Mouse (Mus musculus) CH12.LX (cell line): Measurements from ENCODE around the gene Ddah2. TPM values are rescaled to one million over a fixed set of nuclear protein-coding genes. Genes with fewer than 3 reads are reported as not detected.

Experiments used
- DNase-seq: peaks from one replicate; pipeline ENCODE4 v3.0.0-alpha.2; 2013; ENCODE audit errors: extremely low read depth
- H3K27ac ChIP-seq: 2 replicates; pipeline ENCODE4 v1.5.1; 2012; ENCODE audit warnings: low read depth, mild to moderate bottlenecking, control low read depth, moderate library complexity; ENCODE audit not compliant: insufficient read depth
- H3K27me3 ChIP-seq: replicated peaks from 2 replicates; pipeline ENCODE3; 2012; ENCODE audit warnings: inconsistent platforms
- H3K36me3 ChIP-seq, 2 experiments: replicated peaks in 1 of 2; 2 replicates each; pipeline versions ENCODE3 to v1.6.1; 2012; ENCODE audit warnings: inconsistent platforms in 1 of 2, low read length in 1 of 2, mild to moderate bottlenecking in 1 of 2, mixed read lengths in 1 of 2, moderate library complexity in 1 of 2; ENCODE audit not compliant: control insufficient read depth in 1 of 2, insufficient read depth in 1 of 2
- H3K4me1 ChIP-seq, 2 experiments: 2 replicates each; pipeline ENCODE4 v1.6.1; 2012; ENCODE audit warnings: inconsistent platforms in 1 of 2, moderate library complexity in 1 of 2; ENCODE audit not compliant: insufficient read depth in 2 of 2, control insufficient read depth in 1 of 2
- H3K4me2 ChIP-seq: 2 replicates; pipeline ENCODE4 v1.6.1; 2012; ENCODE audit warnings: low read depth, mild to moderate bottlenecking, control low read depth; ENCODE audit not compliant: poor library complexity, insufficient read depth, severe bottlenecking
- H3K4me3 ChIP-seq, 3 experiments: fragments of 150-350 bp in 1 of 3; sonication (generic) in 1 of 3; replicated peaks in 1 of 3; 2 replicates each; pipeline versions ENCODE3 to v1.5.1; 2011 to 2012; ENCODE audit warnings: low read depth in 2 of 3, low read length in 2 of 3, mild to moderate bottlenecking in 2 of 3, moderate library complexity in 2 of 3, control low read depth in 1 of 3, improper control_type of control experiment in 1 of 3, inconsistent platforms in 1 of 3, mixed read lengths in 1 of 3; ENCODE audit not compliant: poor library complexity in 1 of 3
- H3K79me2 ChIP-seq: replicated peaks from 2 replicates; pipeline ENCODE4 v1.6.1; 2012; ENCODE audit warnings: mild to moderate bottlenecking, moderate library complexity; ENCODE audit not compliant: control insufficient read depth, poor library complexity, insufficient read depth, severe bottlenecking; ENCODE audit errors: extremely low read depth
- H3K9ac ChIP-seq: 2 replicates; pipeline ENCODE4 v1.6.1; 2012; ENCODE audit warnings: low read depth, mild to moderate bottlenecking, control low read depth, moderate library complexity; ENCODE audit not compliant: insufficient read depth
- H3K9me3 ChIP-seq: replicated peaks from 2 replicates; pipeline ENCODE3; 2012; ENCODE audit warnings: low read length, inconsistent platforms, mixed read lengths
- BHLHE40 ChIP-seq: IDR thresholded peaks from 2 replicates; pipeline ENCODE4 v1.6.1; 2011; ENCODE audit warnings: mild to moderate bottlenecking, low read depth, low read length, improper control_type of control experiment
- CHD1 ChIP-seq: IDR thresholded peaks from 2 replicates; pipeline ENCODE4 v1.6.1; 2012; ENCODE audit warnings: low read depth, low read length, improper control_type of control experiment, inconsistent platforms
- CHD2 ChIP-seq: IDR thresholded peaks from 2 replicates; pipeline ENCODE4 v1.6.1; 2011; ENCODE audit warnings: low read length, improper control_type of control experiment
- CTCF ChIP-seq, 2 experiments: IDR thresholded peaks in 1 of 2; conservative IDR thresholded peaks in 1 of 2; 2 replicates each; pipeline ENCODE4 v1.5.1; 2011 to 2012; ENCODE audit warnings: low read depth in 2 of 2, low read length in 2 of 2, improper control_type of control experiment in 1 of 2, inconsistent platforms in 1 of 2, mild to moderate bottlenecking in 1 of 2, moderate library complexity in 1 of 2
- ETS1 ChIP-seq: conservative IDR thresholded peaks from 2 replicates; pipeline ENCODE4 v1.6.1; 2012; ENCODE audit warnings: low read depth, mild to moderate bottlenecking, inconsistent platforms, low read length, improper control_type of control experiment, moderate library complexity
- GABPA ChIP-seq: IDR thresholded peaks from 2 replicates; pipeline ENCODE4 v1.6.1; 2012; ENCODE audit warnings: low read depth, low read length, improper control_type of control experiment, inconsistent platforms; ENCODE audit not compliant: insufficient replicate concordance
- HCFC1 ChIP-seq: IDR thresholded peaks from 2 replicates; pipeline ENCODE4 v1.6.1; 2012; ENCODE audit warnings: low read depth, mild to moderate bottlenecking, inconsistent platforms, low read length, improper control_type of control experiment
- JUND ChIP-seq: conservative IDR thresholded peaks from 2 replicates; pipeline ENCODE4 v1.6.1; 2011; ENCODE audit warnings: low read depth, low read length, improper control_type of control experiment
- MAX ChIP-seq: IDR thresholded peaks from 2 replicates; pipeline ENCODE4 v1.6.1; 2011; ENCODE audit warnings: low read length, improper control_type of control experiment
- MAZ ChIP-seq: IDR thresholded peaks from 2 replicates; pipeline ENCODE4 v1.6.1; 2012; ENCODE audit warnings: low read depth, mild to moderate bottlenecking, inconsistent platforms, low read length, improper control_type of control experiment, moderate library complexity
- MEF2A ChIP-seq: IDR thresholded peaks from 2 replicates; pipeline ENCODE4 v1.6.1; 2014; ENCODE audit warnings: low read depth, mild to moderate bottlenecking, inconsistent platforms, low read length, improper control_type of control experiment, borderline replicate concordance
- MXI1 ChIP-seq: IDR thresholded peaks from 2 replicates; pipeline ENCODE4 v1.6.1; 2011; ENCODE audit warnings: mild to moderate bottlenecking, low read depth, low read length, improper control_type of control experiment
- NRF1 ChIP-seq: IDR thresholded peaks from 2 replicates; pipeline ENCODE4 v1.6.1; 2014; ENCODE audit warnings: low read depth, mild to moderate bottlenecking, inconsistent platforms, low read length, improper control_type of control experiment, moderate library complexity
- PAX5 ChIP-seq: IDR thresholded peaks from 2 replicates; pipeline ENCODE4 v1.6.1; 2012; ENCODE audit warnings: low read length, inconsistent platforms, mixed read lengths
- POLR2A ChIP-seq: IDR thresholded peaks from 2 replicates; pipeline ENCODE4 v1.6.1; 2011; ENCODE audit warnings: low read depth, mild to moderate bottlenecking, improper control_type of control experiment, low read length
- POLR2AphosphoS2 ChIP-seq: IDR thresholded peaks from 2 replicates; pipeline ENCODE4 v1.6.1; 2011; ENCODE audit warnings: low read depth, low read length, improper control_type of control experiment
- RAD21 ChIP-seq: IDR thresholded peaks from 2 replicates; pipeline ENCODE4 v1.6.1; 2011; ENCODE audit warnings: low read depth, mild to moderate bottlenecking, low read length, improper control_type of control experiment, moderate library complexity
- SIN3A ChIP-seq: IDR thresholded peaks from 2 replicates; pipeline ENCODE4 v1.6.1; 2012; ENCODE audit warnings: low read length, improper control_type of control experiment, inconsistent platforms
- SMC3 ChIP-seq: IDR thresholded peaks from 2 replicates; pipeline ENCODE4 v1.6.1; 2011; ENCODE audit warnings: low read depth, low read length, improper control_type of control experiment
- TBP ChIP-seq: conservative IDR thresholded peaks from 2 replicates; pipeline ENCODE4 v1.6.1; 2011; ENCODE audit warnings: low read depth, low read length, improper control_type of control experiment
- TCF12 ChIP-seq: IDR thresholded peaks from 2 replicates; pipeline ENCODE4 v1.6.1; 2014; ENCODE audit warnings: low read depth, mild to moderate bottlenecking, inconsistent platforms, low read length, improper control_type of control experiment
- UBTF ChIP-seq: IDR thresholded peaks from 2 replicates; pipeline ENCODE4 v1.6.1; 2012; ENCODE audit warnings: low read depth, mild to moderate bottlenecking, inconsistent platforms, low read length, improper control_type of control experiment, moderate library complexity
- USF2 ChIP-seq: conservative IDR thresholded peaks from 2 replicates; pipeline ENCODE4 v1.6.1; 2011; ENCODE audit warnings: low read depth, low read length, improper control_type of control experiment
- ZC3H11A ChIP-seq: IDR thresholded peaks from 2 replicates; pipeline ENCODE4 v1.6.1; 2012; ENCODE audit warnings: low read depth, mild to moderate bottlenecking, inconsistent platforms, low read length, improper control_type of control experiment
- ZKSCAN1 ChIP-seq: IDR thresholded peaks from 2 replicates; pipeline ENCODE4 v1.6.1; 2012; ENCODE audit warnings: low read depth, inconsistent platforms, low read length, improper control_type of control experiment, borderline replicate concordance
- ZMIZ1 ChIP-seq: IDR thresholded peaks from 2 replicates; pipeline ENCODE4 v1.6.1; 2012; ENCODE audit warnings: low read depth, mild to moderate bottlenecking, inconsistent platforms, low read length, improper control_type of control experiment
- ZNF384 ChIP-seq: IDR thresholded peaks from 2 replicates; pipeline ENCODE4 v1.6.1; 2012; ENCODE audit warnings: low read depth, low read length, improper control_type of control experiment, inconsistent platforms
- dilution Hi-C: fragments of 300-500 bp; cut with MboI; formaldehyde crosslinking; loops from 2 replicates; pipeline ENCODE4 v1.14.3; 2020; ENCODE audit warnings: low sequenced_read_pairs; ENCODE audit not compliant: extremely low pct_unique_long_range_greater_than_20kb, extremely low pct_ligation_motif_present
- in situ Hi-C: fragments of 300-500 bp; cut with MboI; formaldehyde crosslinking; loops from 3 replicates; pipeline ENCODE4 v1.14.3; 2019; ENCODE audit warnings: low sequenced_read_pairs, low pct_ligation_motif_present, low pct_unique_long_range_greater_than_20kb, mixed read lengths
- polyA plus RNA-seq: library from polyadenylated mRNA; unstranded; fragments of >175 nt; gene quantifications from 2 replicates; pipeline ENCODE4 v1.2.1, GENCODE M21; 2012; ENCODE audit warnings: low read depth; ENCODE audit not compliant: insufficient read length
- total RNA-seq, 2 experiments: library from RNA; depleted of rRNA; stranded (reverse); fragments of 300-350 nt in 1 of 2; fragments of >200 nt in 1 of 2; gene quantifications; 2 replicates each; pipeline ENCODE4 v1.2.3; 2012 to 2014

Gene Ddah2
- total and polyA plus RNA-seq, 3 experiments: 0.94 to 4.8 (median 3.4) TPM

GRCm38 (mm10) chr17:35044904-35045806 is 13.7 kb upstream of the Ddah2 start:
- dilution Hi-C loops: no loop called here
- 0 out of 2 replicates have a peak, but pooled peaks cover 3% of the 10 kb centered on the region for H3K79me2 ChIP-seq

GRCm38 (mm10) chr17:35045807-35046680 is 12.8 kb upstream of the Ddah2 start:
- Histone ChIP-seq H3K27ac (peak overlapping the region; percentile 34; the same call in 1 of the 2 replicates), H3K9ac (peak overlapping the region; percentile 65), H3K4me1 (peaks cover 5 to 57% of the 10 kb centered on the region in 2 experiments; a peak in 3 of 4 replicates), H3K4me3 (peak overlapping the region; percentile 44 to 67 (median 62)), H3K9me3 (no peaks in the 10 kb centered on the region), H3K4me2 (peak overlapping the region; percentile 47), H3K36me3 (peaks cover 0 to 2% of the 10 kb centered on the region in 2 experiments), H3K79me2 (peaks cover 7% of the 10 kb centered on the region; the same call in 1 of the 2 replicates), H3K27me3 (no peaks in the 10 kb centered on the region)
- no peak for DNase-seq
- dilution Hi-C loops: no loop called here
- in situ Hi-C loops: no loop called here
- TF ChIP-seq CTCF (conservative IDR thresholded peaks at IDR 0.05 in 1 of 2, IDR thresholded peaks at IDR 0.05 in 1 of 2; ENCODE audit: low read depth in 2 of 2, low read length in 2 of 2) (no peak), TBP (no peak), MEF2A (no peak), ZNF384 (no peak), PAX5 (no peak), JUND (no peak), SIN3A (peak; percentile 8; the same call in 1 of the 2 replicates), MXI1 (no peak), SMC3 (no peak), POLR2A (peak; percentile 56; the same call in 1 of the 2 replicates), MAX (no peak), POLR2AphosphoS2 (no peak), UBTF (no peak), CHD2 (no peak), BHLHE40 (no peak), ETS1 (no peak), USF2 (no peak), ZC3H11A (no peak), ZMIZ1 (peak; percentile 15; the same call in 1 of the 2 replicates), RAD21 (no peak), TCF12 (peak; percentile 20; the same call in 1 of the 2 replicates), GABPA (no peak), ZKSCAN1 (no peak), MAZ (no peak), NRF1 (no peak), HCFC1 (no peak), CHD1 (no peak)

More at GRCm38 (mm10) chr17:35044904-35045806, 13.7 kb upstream of the Ddah2 start:
- in situ Hi-C loops: no loop called here
- Histone ChIP-seq H3K4me3 (peak overlapping the region in 2 of 3 experiments; percentile 62 to 67), H3K9me3 (no peaks in the 10 kb centered on the region), H3K27ac (no peak overlapping the region), H3K9ac (peak overlapping the region; percentile 65; the same call in 1 of the 2 replicates), H3K36me3 (peaks cover 0 to 2% of the 10 kb centered on the region in 2 experiments), H3K27me3 (no peaks in the 10 kb centered on the region), H3K4me2 (0 out of 2 replicates have a peak overlapping the region, but pooled peaks have one; percentile 47), H3K4me1 (peaks cover 5 to 57% of the 10 kb centered on the region in 2 experiments; a peak in 3 of 4 replicates)
- 0 out of 2 replicates have a peak, but pooled peaks have one; percentile 9 for TF ChIP-seq ZNF384
- TF ChIP-seq CTCF (conservative IDR thresholded peaks at IDR 0.05 in 1 of 2, IDR thresholded peaks at IDR 0.05 in 1 of 2; ENCODE audit: low read depth in 2 of 2, low read length in 2 of 2): 0 out of 4 replicates have a peak, but pooled peaks of 1 of the 2 experiments have one; percentile 2
- no peak for TF ChIP-seq MEF2A
- no peak for DNase-seq
